Mouse (Mus musculus) myocyte (in vitro differentiated cells): Measurements from ENCODE around the gene Cep295. TPM values are rescaled to one million over a fixed set of nuclear protein-coding genes. Genes with fewer than 3 reads are reported as not detected.
"Not testable (repeated sequence)": the region's sequence is repeated elsewhere in the genome, so short reads cannot be mapped to it uniquely, and the experiment has no call there.

Experiments used
- H3K27me3 ChIP-seq: one replicate; pipeline ENCODE4 v1.6.1; 2011; ENCODE audit not compliant: control insufficient read depth, insufficient read depth, insufficient read length
- H3K36me3 ChIP-seq: one replicate; pipeline ENCODE4 v1.6.1; 2011; ENCODE audit not compliant: control insufficient read depth, insufficient read depth
- H3K4me2 ChIP-seq: one replicate; pipeline ENCODE4 v1.6.1; 2011; ENCODE audit warnings: low read depth, control low read depth
- H3K4me3 ChIP-seq: one replicate; pipeline ENCODE4 v1.5.1; 2011; ENCODE audit warnings: mild to moderate bottlenecking, control low read depth, moderate library complexity
- H3K79me2 ChIP-seq: one replicate; pipeline ENCODE4 v1.6.1; 2011; ENCODE audit not compliant: control insufficient read depth, insufficient read depth
- H3ac ChIP-seq: one replicate; pipeline ENCODE4 v1.6.1; 2011; ENCODE audit not compliant: control insufficient read depth, insufficient read length
- CEBPB ChIP-seq: IDR thresholded peaks from 2 replicates; pipeline ENCODE4 v1.6.1; 2011; ENCODE audit warnings: mild to moderate bottlenecking, moderate library complexity; ENCODE audit not compliant: poor library complexity, insufficient read depth, severe bottlenecking
- E2F4 ChIP-seq: IDR thresholded peaks from one replicate; pipeline ENCODE4 v1.6.1; 2011; ENCODE audit warnings: mild to moderate bottlenecking, control low read depth, moderate library complexity; ENCODE audit not compliant: insufficient read depth
- MAX ChIP-seq: IDR thresholded peaks from one replicate; pipeline ENCODE4 v1.6.1; 2011; ENCODE audit warnings: low read depth, mild to moderate bottlenecking, control low read depth
- MYOD1 ChIP-seq, 3 experiments: IDR thresholded peaks; one replicate each; pipeline ENCODE4 v1.6.1; 2011; ENCODE audit warnings: control low read depth in 2 of 3, low read depth in 2 of 3, mild to moderate bottlenecking in 2 of 3, moderate library complexity in 1 of 3; ENCODE audit not compliant: insufficient read length in 2 of 3, control insufficient read depth in 1 of 3
- MYOG ChIP-seq, 3 experiments: IDR thresholded peaks; one replicate each; pipeline ENCODE4 v1.6.1; 2011; ENCODE audit warnings: control low read depth in 2 of 3, low read depth in 2 of 3, mild to moderate bottlenecking in 2 of 3; ENCODE audit not compliant: insufficient read length in 2 of 3, control insufficient read depth in 1 of 3, insufficient read depth in 1 of 3
- POLR2A ChIP-seq: IDR thresholded peaks from one replicate; pipeline ENCODE4 v1.6.1; 2011; ENCODE audit warnings: low read depth, mild to moderate bottlenecking, control low read depth, moderate library complexity; ENCODE audit not compliant: insufficient read length
- POLR2AphosphoS2 ChIP-seq: IDR thresholded peaks from one replicate; pipeline ENCODE4 v1.6.1; 2011; ENCODE audit warnings: low read depth, control low read depth; ENCODE audit not compliant: insufficient read length
- REST ChIP-seq: IDR thresholded peaks from one replicate; pipeline ENCODE4 v1.6.1; 2011; ENCODE audit warnings: mild to moderate bottlenecking, control low read depth, moderate library complexity; ENCODE audit not compliant: insufficient read depth, insufficient read length
- SRF ChIP-seq: IDR thresholded peaks from one replicate; pipeline ENCODE4 v1.6.1; 2011; ENCODE audit warnings: low read depth; ENCODE audit not compliant: control insufficient read depth, insufficient read length
- TCF12 ChIP-seq: IDR thresholded peaks from one replicate; pipeline ENCODE4 v1.6.1; 2011; ENCODE audit warnings: mild to moderate bottlenecking, control low read depth; ENCODE audit not compliant: poor library complexity, insufficient read depth, severe bottlenecking
- TCF3 ChIP-seq: IDR thresholded peaks from one replicate; pipeline ENCODE4 v1.6.1; 2011; ENCODE audit warnings: low read depth, control low read depth; ENCODE audit not compliant: insufficient read length
- USF1 ChIP-seq: IDR thresholded peaks from one replicate; pipeline ENCODE4 v1.6.1; 2011; ENCODE audit warnings: low read depth, mild to moderate bottlenecking, control low read depth, moderate library complexity
- polyA plus RNA-seq: library from polyadenylated mRNA; unstranded; fragments of >200 nt; fragmentation: generic; extraction: Trizol; gene quantifications from one replicate; pipeline ENCODE4 v1.2.1, GENCODE M21; 2012; ENCODE audit warnings: missing spikeins

The Cep295 gene
- polyA plus RNA-seq, 1 experiment: 2.6 TPM

DNA sequence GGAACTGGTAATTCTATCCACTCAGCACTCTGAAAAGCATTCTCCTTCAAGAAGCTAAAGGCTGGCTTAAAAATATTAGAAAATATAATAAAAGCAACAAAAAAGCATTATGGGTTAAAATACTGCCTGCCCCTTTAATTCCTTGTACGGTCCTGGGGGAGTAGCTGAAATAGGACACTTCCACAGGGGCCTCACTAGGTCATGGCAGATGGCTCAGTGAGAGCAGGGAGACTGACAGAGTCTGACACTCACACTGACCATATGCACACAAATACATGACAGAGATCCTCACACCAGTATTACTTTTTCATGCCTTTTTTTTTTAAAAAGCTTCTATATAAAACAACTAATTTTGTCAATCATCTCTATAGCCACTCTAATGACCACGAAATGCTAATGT, 7.7 kb downstream of the Cep295 start:
- Histone ChIP-seq H3ac (no peak overlapping the region), H3K27me3 (no peaks in the 10 kb centered on the region), H3K36me3 (peaks cover 36% of the 10 kb centered on the region), H3K4me2 (no peak overlapping the region), H3K79me2 (no peaks in the 10 kb centered on the region), H3K4me3 (no peak overlapping the region)
- no peak for TF ChIP-seq SRF
- TF ChIP-seq CEBPB: no peak
- TF ChIP-seq POLR2A: no peak
- no peak for TF ChIP-seq REST
- TF ChIP-seq MYOG (IDR thresholded peaks at IDR 0.05; ENCODE audit: control insufficient read depth in 1 of 3, insufficient read depth in 1 of 3, insufficient read length in 2 of 3, low read depth in 2 of 3): no peak
- no peak for TF ChIP-seq E2F4
- TF ChIP-seq POLR2AphosphoS2: no peak
- TF ChIP-seq TCF3: no peak
- no peak for TF ChIP-seq USF1
- no peak for TF ChIP-seq MAX
- TF ChIP-seq MYOD1 (IDR thresholded peaks at IDR 0.05; ENCODE audit: control insufficient read depth in 1 of 3, insufficient read length in 2 of 3, low read depth in 2 of 3): no peak
- TF ChIP-seq TCF12: no peak

DNA sequence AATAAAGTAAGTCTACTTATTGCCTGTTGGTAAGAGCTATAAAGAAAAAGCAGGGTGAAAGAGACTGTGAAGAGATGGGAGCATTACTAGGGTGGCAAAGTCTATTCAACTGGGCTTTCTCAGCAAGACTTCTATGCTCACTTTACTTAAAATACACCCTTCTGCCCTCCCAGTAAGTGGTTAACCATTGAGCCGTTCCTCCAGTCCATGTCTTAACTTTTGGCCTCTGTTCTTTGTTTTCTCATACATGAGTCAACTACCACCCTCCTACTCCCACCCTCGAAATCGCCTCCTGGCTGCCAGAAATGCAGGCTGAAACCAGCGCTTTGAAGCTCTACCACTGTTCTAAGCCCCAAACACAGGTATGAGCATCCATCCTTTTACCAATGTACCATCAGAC, 19.8 kb downstream of the Cep295 start:
- TF ChIP-seq MAX: no peak
- no peak for TF ChIP-seq MYOG (IDR thresholded peaks at IDR 0.05; ENCODE audit: control insufficient read depth in 1 of 3, insufficient read depth in 1 of 3, insufficient read length in 2 of 3, low read depth in 2 of 3)
- no peak for TF ChIP-seq MYOD1 (IDR thresholded peaks at IDR 0.05; ENCODE audit: control insufficient read depth in 1 of 3, insufficient read length in 2 of 3, low read depth in 2 of 3)
- TF ChIP-seq TCF3: no peak
- no peak for TF ChIP-seq USF1
- TF ChIP-seq CEBPB: no peak
- no peak for TF ChIP-seq SRF
- TF ChIP-seq TCF12: no peak
- TF ChIP-seq REST: no peak
- TF ChIP-seq E2F4: no peak
- TF ChIP-seq POLR2AphosphoS2: no peak
- TF ChIP-seq POLR2A: no peak
- Histone ChIP-seq H3K79me2 (no peaks in the 10 kb centered on the region), H3K4me3 (no peak overlapping the region)

DNA sequence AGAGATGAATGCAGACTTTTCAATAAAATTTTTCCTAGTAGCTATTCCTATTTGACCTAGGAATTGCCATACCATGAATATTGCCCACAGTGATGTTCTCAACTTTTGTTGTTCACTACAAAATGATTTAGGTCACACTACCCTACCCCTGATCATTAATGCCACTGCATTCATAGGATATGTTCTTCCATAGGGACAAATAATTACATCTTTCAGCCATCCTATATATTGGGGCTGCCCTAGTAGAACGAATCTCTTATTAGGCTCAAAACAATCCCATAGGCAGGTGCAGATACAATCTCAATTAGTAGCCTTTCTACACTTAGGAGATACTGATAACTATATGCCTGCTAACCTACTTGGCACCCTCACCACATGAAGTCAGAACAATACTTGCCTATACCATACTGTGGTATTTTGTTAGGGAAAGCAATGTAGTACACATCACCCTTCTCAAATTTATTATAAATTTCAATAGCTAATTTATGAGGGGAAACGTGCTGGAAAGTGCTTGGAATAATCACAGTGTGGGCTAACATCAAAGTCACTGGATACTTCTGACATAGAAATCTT, 39.3 kb downstream of the Cep295 start:
- Histone ChIP-seq H3K4me2 (no peak overlapping the region), H3K36me3 (peaks cover 63% of the 10 kb centered on the region), H3K4me3 (no peak overlapping the region), H3K79me2 (no peaks in the 10 kb centered on the region), H3K27me3 (no peaks in the 10 kb centered on the region), H3ac (no peak overlapping the region)
- TF ChIP-seq POLR2A: no peak
- no peak for TF ChIP-seq CEBPB

More for the DNA sequence above, 19.8 kb downstream of the Cep295 start:
- H3K4me2 ChIP-seq: no peak overlapping the region
- peaks cover 75% of the 10 kb centered on the region for H3K36me3 ChIP-seq
- no peak overlapping the region for H3ac ChIP-seq
- no peaks in the 10 kb centered on the region for H3K27me3 ChIP-seq

- Histone ChIP-seq H3K4me3 (no peak overlapping the region), H3ac (no peak overlapping the region), H3K79me2 (no peaks in the 10 kb centered on the region), H3K36me3 (peaks cover 63% of the 10 kb centered on the region), H3K4me2 (no peak overlapping the region), H3K27me3 (no peaks in the 10 kb centered on the region)
- TF ChIP-seq POLR2AphosphoS2 (peak; percentile 38), MYOG (IDR thresholded peaks at IDR 0.05; ENCODE audit: control insufficient read depth in 1 of 3, insufficient read depth in 1 of 3, insufficient read length in 2 of 3, low read depth in 2 of 3) (no peak), USF1 (no peak), REST (no peak), TCF12 (no peak), MYOD1 (IDR thresholded peaks at IDR 0.05; ENCODE audit: control insufficient read depth in 1 of 3, insufficient read length in 2 of 3, low read depth in 2 of 3) (no peak), CEBPB (no peak)
These were observed 40.1 kb downstream of the Cep295 start for GRCm38 (mm10) chr9:15317223-15318169.

DNA sequence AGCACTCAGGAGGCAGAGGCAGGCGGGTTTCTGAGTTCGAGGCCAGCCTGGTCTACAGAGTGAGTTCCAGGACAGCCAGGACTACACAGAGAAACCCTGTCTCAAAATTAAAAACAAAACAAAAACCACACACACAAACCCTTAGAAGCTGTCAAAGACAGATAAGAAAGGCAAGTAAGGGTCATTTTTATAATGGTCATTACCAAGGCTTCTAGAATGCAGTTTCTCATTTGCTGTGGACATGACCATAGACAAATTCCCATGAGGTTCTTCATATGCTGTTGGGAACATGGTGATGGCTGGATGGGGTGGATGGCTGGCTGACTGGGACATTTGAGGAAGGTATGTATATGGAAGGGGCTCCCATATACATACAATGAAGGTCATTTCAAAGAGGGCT, 41.3 kb downstream of the Cep295 start:
- H3K79me2 ChIP-seq, H3K4me2 ChIP-seq, H3K27me3 ChIP-seq, H3ac ChIP-seq, H3K4me3 ChIP-seq: not testable (repeated sequence)
- H3K36me3 ChIP-seq: peaks cover 65% of the 10 kb centered on the region
